Mouse (Mus musculus) intestine, embryonic 16.5 days (tissue): Measurements from ENCODE around the gene Rbm8a2. TPM values are rescaled to one million over a fixed set of nuclear protein-coding genes. Genes with fewer than 3 reads are reported as not detected.
"Not testable (repeated sequence)": the region's sequence is repeated elsewhere in the genome, so short reads cannot be mapped to it uniquely, and the experiment has no call there.

Source experiments
- ATAC-seq: fragments of 200-750 bp; cut with Nextera tagmentation; 2 replicates; pipeline ENCODE4 v1.8.0; 2017; ENCODE audit warnings: moderate TSS enrichment, moderate library complexity
- H3K27ac ChIP-seq: fragments of 300-500 bp; sonication (generic); 2 replicates; pipeline ENCODE4 v1.5.1; 2014; ENCODE audit warnings: mild to moderate bottlenecking, low read length
- H3K27me3 ChIP-seq: fragments of 300-500 bp; sonication (generic); replicated peaks from 2 replicates; pipeline ENCODE4 v1.6.1; 2014; ENCODE audit warnings: low read length, control low read depth, mixed read lengths; ENCODE audit not compliant: control insufficient read depth, insufficient read depth
- H3K36me3 ChIP-seq: fragments of 300-500 bp; sonication (generic); 2 replicates; pipeline ENCODE4 v1.6.1; 2014; ENCODE audit warnings: low read length, control low read depth; ENCODE audit not compliant: control insufficient read depth, insufficient read depth
- H3K4me1 ChIP-seq: fragments of 300-500 bp; sonication (generic); 2 replicates; pipeline ENCODE4 v1.6.1; 2014; ENCODE audit warnings: low read length, control low read depth, mixed read lengths; ENCODE audit not compliant: control insufficient read depth, insufficient read depth
- H3K4me2 ChIP-seq: fragments of 300-500 bp; sonication (generic); 2 replicates; pipeline ENCODE4 v1.6.1; 2014; ENCODE audit warnings: low read depth, low read length, control low read depth
- H3K4me3 ChIP-seq: fragments of 300-500 bp; sonication (generic); 2 replicates; pipeline ENCODE4 v1.5.1; 2014; ENCODE audit warnings: mild to moderate bottlenecking, low read length
- H3K9ac ChIP-seq: fragments of 300-500 bp; sonication (generic); 2 replicates; pipeline ENCODE4 v1.6.1; 2014; ENCODE audit warnings: low read depth, low read length
- H3K9me3 ChIP-seq: fragments of 300-500 bp; sonication (generic); 2 replicates; pipeline ENCODE4 v1.6.1; 2016; ENCODE audit warnings: low read length, control low read depth; ENCODE audit not compliant: control insufficient read depth
- WGBS: fragments of 180-500 bp; shearing (Covaris S2); extraction: QIAGEN DNeasy Blood & Tissue Kit; methylation state at CpG from one replicate; pipeline ENCODE4 v1.1.7; 2014; 5-methylcytosine and 5-hydroxymethylcytosine counted together
- polyA plus RNA-seq: library from polyadenylated mRNA; unstranded; fragments of >200 nt; fragmentation: Nextera tagmentation; extraction: Ambion mirVana; gene quantifications from 2 replicates; pipeline ENCODE4 v1.2.1, GENCODE M21; 2015

Rbm8a2 gene
- polyA plus RNA-seq = 0.15 and 0.61 TPM in 2 replicates

GRCm38 (mm10) chr1:175979014-175979413, at the start of gene Rbm8a2:
Gene Rbm8a2, minus strand, starts transcription at chr1:175979114.
- 93% methylated on average over 7 of the region's 7 CpGs for WGBS
- not testable (repeated sequence) for H3K27ac ChIP-seq, H3K4me1 ChIP-seq, H3K27me3 ChIP-seq, H3K9ac ChIP-seq, H3K4me3 ChIP-seq, H3K4me2 ChIP-seq, ATAC-seq, H3K9me3 ChIP-seq, H3K36me3 ChIP-seq

DNA sequence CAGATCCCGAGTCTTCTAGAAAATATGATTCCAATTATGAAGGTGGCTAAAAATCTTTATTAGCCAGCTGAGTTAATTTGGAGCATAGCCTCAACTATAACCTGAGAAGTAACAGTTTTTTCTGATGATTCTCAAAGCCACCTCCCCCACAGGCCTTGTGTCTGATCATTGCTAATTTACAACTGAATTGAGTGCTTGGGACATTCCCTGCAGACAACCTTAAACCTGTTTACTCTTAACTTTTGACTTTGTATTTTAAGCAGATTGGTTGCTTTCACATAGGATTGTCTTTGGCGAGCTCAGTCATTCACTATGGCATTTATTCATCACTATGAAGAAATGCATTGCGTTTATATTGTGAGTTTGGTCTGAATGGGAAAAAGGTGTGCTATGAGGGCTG, 49.5 kb upstream of the Rbm8a2 start:
- no peaks in the 10 kb centered on the region for H3K36me3 ChIP-seq
- ATAC-seq = no peak
- WGBS = 73% methylated on average over 3 of the region's 3 CpGs

DNA sequence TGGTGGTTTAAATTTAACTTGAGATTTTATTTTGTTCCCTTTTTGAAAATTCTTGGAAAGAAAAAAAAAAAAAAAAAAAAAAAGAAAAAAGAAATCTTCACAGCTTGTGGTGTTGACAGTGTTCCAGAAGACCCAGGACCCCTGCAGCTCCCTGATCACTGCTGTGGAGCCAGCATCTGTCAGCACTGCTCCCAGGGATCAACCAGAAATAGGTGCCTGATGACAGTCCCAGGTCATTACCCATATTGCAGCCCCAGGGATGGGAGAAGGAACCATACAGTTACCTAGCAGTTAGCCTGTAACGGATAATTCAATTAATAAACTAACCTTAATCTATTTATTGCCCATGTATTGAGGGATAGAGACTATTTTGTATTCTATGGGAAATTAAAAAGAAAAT, 45.6 kb upstream of the Rbm8a2 start:
- H3K9me3 ChIP-seq = no peaks in the 10 kb centered on the region
- WGBS = 64% methylated on average over 1 of the region's 1 CpGs
- no peak overlapping the region for H3K9ac ChIP-seq
- no peaks in the 10 kb centered on the region for H3K27me3 ChIP-seq
- no peaks in the 10 kb centered on the region for H3K36me3 ChIP-seq
- ATAC-seq = no peak
- H3K27ac ChIP-seq = no peak overlapping the region
- H3K4me2 ChIP-seq = no peak overlapping the region
- no peaks in the 10 kb centered on the region for H3K4me1 ChIP-seq
- H3K4me3 ChIP-seq = no peak overlapping the region

More for the DNA sequence above, 49.5 kb upstream of the Rbm8a2 start:
- Histone ChIP-seq H3K27ac (no peak overlapping the region), H3K4me1 (no peaks in the 10 kb centered on the region), H3K9me3 (no peaks in the 10 kb centered on the region), H3K9ac (no peak overlapping the region), H3K4me3 (no peak overlapping the region), H3K4me2 (no peak overlapping the region), H3K27me3 (no peaks in the 10 kb centered on the region)

DNA sequence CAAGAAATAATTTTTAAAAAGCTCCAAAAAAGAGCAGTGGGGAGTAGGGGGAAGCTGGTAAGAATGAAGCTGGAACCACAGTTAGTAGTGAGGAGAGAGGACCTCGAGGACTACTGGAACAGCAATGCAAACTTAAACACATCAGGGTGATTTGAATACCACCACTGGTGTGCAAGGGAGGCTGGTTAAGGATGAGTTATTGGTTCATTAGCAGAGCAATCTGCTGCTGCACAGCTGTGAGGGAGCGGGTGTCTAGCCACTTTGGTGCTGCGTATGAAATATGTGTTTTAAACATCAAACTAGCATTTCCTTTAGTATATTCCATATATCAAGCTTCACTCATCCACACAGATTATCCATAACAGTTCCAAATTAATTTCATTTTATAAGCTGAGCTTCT, 39.6 kb upstream of the Rbm8a2 start:
- H3K36me3 ChIP-seq = no peaks in the 10 kb centered on the region
- no peak overlapping the region for H3K4me3 ChIP-seq
- H3K9me3 ChIP-seq = no peaks in the 10 kb centered on the region
- 74% methylated on average over 3 of the region's 3 CpGs for WGBS
- H3K27ac ChIP-seq = no peak overlapping the region
- H3K4me2 ChIP-seq = no peak overlapping the region
- no peaks in the 10 kb centered on the region for H3K27me3 ChIP-seq
- no peak overlapping the region for H3K9ac ChIP-seq
- ATAC-seq = no peak
- H3K4me1 ChIP-seq = no peaks in the 10 kb centered on the region

- Histone ChIP-seq H3K4me3 (no peak overlapping the region), H3K36me3 (no peaks in the 10 kb centered on the region), H3K27me3 (no peaks in the 10 kb centered on the region), H3K27ac (no peak overlapping the region), H3K9ac (no peak overlapping the region), H3K4me2 (no peak overlapping the region), H3K9me3 (no peaks in the 10 kb centered on the region), H3K4me1 (no peaks in the 10 kb centered on the region)
- 59% methylated on average over 3 of the region's 3 CpGs for WGBS
- no peak for ATAC-seq
These were observed 37.2 kb upstream of the Rbm8a2 start for GRCm38 (mm10) chr1:176016076-176016475.

DNA sequence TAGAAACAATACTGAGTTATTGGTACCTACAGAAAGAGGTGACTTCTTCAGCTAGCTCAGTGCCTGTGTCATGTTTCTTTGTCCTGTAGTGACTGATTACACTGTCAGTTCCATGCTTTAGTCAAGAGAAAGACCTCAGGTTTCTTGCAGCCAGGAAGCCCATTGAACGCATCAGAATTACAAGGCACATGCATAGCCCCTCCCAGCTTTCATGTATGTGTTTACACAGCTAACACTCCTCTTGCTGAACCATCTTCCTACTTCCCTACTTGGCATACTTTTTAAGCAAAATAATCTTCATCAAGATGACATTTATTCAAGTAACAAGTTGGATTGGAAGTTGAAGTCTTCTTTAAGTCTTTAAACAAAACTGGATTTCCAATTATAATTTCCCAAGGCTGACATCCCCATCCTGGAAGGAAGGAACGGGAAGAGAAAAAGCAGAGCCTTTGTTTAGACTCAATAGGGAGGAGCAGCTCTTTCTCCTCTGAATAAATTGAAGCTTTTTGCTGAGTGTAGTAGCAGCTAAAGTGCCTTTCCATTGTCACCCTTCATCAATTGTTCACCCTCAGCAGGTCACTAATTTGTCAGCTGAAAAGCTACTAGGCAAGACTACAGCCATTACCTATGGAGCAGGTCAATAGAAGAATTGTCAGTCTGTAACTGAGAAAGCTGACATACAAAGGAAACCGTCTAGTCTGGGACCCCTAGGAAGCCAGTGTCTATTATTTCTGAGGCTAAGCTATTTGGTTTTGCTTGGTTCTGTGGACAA, 34.8 kb upstream of the Rbm8a2 start:
- no peak overlapping the region for H3K4me3 ChIP-seq
- no peaks in the 10 kb centered on the region for H3K4me1 ChIP-seq
- no peak overlapping the region for H3K4me2 ChIP-seq
- H3K36me3 ChIP-seq = no peaks in the 10 kb centered on the region
- no peaks in the 10 kb centered on the region for H3K9me3 ChIP-seq
- no peaks in the 10 kb centered on the region for H3K27me3 ChIP-seq
- H3K27ac ChIP-seq = no peak overlapping the region
- no peak overlapping the region for H3K9ac ChIP-seq
- no peak for ATAC-seq
- whole genome bisulfite sequencing = 27% methylated on average over 3 of the region's 3 CpGs

GRCm38 (mm10) chr1:176011535-176011934, 32.6 kb upstream of the Rbm8a2 start:
- ATAC-seq = no peak
- Histone ChIP-seq H3K4me3 (no peak overlapping the region), H3K27me3 (no peaks in the 10 kb centered on the region), H3K36me3 (no peaks in the 10 kb centered on the region), H3K9ac (no peak overlapping the region), H3K27ac (no peak overlapping the region), H3K4me2 (no peak overlapping the region), H3K4me1 (no peaks in the 10 kb centered on the region), H3K9me3 (no peaks in the 10 kb centered on the region)

DNA sequence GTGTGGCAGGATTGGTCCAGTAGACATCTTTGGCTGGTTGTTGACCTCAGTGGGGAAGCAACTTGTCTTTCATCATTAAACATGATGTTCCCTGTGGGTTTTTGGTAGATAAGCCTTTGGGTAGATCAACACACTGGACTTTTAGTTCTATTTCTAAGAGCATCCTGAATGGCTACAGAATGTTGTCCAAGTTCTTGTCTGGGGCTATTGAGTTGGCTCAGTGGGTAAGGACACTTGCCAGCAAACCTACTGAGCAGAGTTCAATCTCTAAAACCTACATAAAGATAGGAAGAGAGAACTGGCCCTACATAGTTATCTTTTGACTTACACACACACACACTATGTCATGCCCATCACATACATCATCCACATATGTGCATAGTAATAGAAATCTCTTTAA, 32.2 kb upstream of the Rbm8a2 start:
- ATAC-seq = no peak
- H3K27ac ChIP-seq = no peak overlapping the region
- H3K27me3 ChIP-seq = no peaks in the 10 kb centered on the region
- H3K9ac ChIP-seq = no peak overlapping the region
- no peaks in the 10 kb centered on the region for H3K36me3 ChIP-seq
- no peak overlapping the region for H3K4me3 ChIP-seq
- no peaks in the 10 kb centered on the region for H3K9me3 ChIP-seq
- no peak overlapping the region for H3K4me2 ChIP-seq
- H3K4me1 ChIP-seq = no peaks in the 10 kb centered on the region

DNA sequence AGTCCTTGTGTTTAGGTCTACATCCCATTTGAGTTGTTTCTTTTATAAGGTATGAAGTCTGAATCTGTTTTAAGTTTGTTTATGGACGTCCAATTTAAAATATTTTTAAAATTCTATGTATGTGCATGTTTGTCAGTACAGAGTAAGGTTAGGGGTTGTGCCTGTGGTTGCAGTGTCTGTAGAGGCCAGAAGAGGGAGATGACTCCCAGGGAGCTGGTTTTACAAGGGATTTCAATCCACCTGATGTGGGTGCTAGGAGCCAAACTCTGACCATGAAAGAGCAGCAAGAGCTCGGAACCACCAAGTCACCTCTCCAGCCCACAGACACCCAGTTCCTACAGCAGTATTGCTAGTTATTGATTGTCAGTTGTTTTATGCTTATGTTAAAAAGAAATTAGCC, 29.5 kb upstream of the Rbm8a2 start:
- no peak for ATAC-seq
- Histone ChIP-seq H3K27me3 (no peaks in the 10 kb centered on the region), H3K36me3 (no peaks in the 10 kb centered on the region), H3K27ac (no peak overlapping the region), H3K4me3 (no peak overlapping the region), H3K4me2 (no peak overlapping the region), H3K9me3 (no peaks in the 10 kb centered on the region), H3K9ac (no peak overlapping the region), H3K4me1 (no peaks in the 10 kb centered on the region)
- 82% methylated on average over 2 of the region's 2 CpGs for WGBS

DNA sequence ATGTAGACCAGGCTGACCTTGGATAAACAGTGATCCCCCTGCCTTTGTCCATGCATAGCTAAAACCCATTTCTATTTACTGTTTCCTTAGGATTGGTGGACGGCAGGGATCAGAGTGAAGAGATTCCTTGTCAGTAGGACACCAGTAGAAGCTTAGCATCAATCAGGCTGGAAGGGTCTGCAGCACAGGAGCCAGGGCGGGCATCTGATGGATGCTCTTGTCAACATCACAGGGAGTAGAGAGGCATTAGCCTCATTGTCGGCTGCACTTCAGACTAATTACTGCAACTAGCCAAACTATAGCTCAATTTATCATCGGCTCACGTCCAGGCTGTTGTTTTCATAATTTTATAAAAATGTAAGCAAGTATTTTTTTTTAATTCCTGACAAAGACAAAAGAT, 21.7 kb upstream of the Rbm8a2 start:
- no peaks in the 10 kb centered on the region for H3K36me3 ChIP-seq
- no peaks in the 10 kb centered on the region for H3K9me3 ChIP-seq
- no peak overlapping the region for H3K9ac ChIP-seq
- 56% methylated on average over 5 of the region's 5 CpGs for WGBS
- H3K4me1 ChIP-seq = no peaks in the 10 kb centered on the region
- ATAC-seq = no peak
- H3K4me2 ChIP-seq = no peak overlapping the region
- no peak overlapping the region for H3K27ac ChIP-seq
- H3K27me3 ChIP-seq = no peaks in the 10 kb centered on the region
- no peak overlapping the region for H3K4me3 ChIP-seq
